Mouse (Mus musculus) midbrain, embryonic 10.5 days (tissue): Measurements from ENCODE around the gene Syne2. TPM values are rescaled to one million over a fixed set of nuclear protein-coding genes. Genes with fewer than 3 reads are reported as not detected.
"Not testable (repeated sequence)": the region's sequence is repeated elsewhere in the genome, so short reads cannot be mapped to it uniquely, and the experiment has no call there.

Source experiments
- DNase-seq: peaks from one replicate; pipeline ENCODE4 v3.0.0-alpha.2; 2017; ENCODE audit warnings: low spot score
- H3K27ac ChIP-seq: fragments of 300-500 bp; sonication (generic); replicated peaks from 2 replicates; pipeline ENCODE4 v1.5.1; 2016; ENCODE audit warnings: mild to moderate bottlenecking
- H3K27me3 ChIP-seq: fragments of 300-500 bp; sonication (generic); 2 replicates; pipeline ENCODE4 v1.6.1; 2016; ENCODE audit warnings: low read depth, mild to moderate bottlenecking; ENCODE audit not compliant: poor library complexity, severe bottlenecking
- H3K36me3 ChIP-seq: fragments of 300-500 bp; sonication (generic); 2 replicates; pipeline ENCODE4 v1.6.1; 2016; ENCODE audit warnings: mild to moderate bottlenecking, moderate library complexity
- H3K4me1 ChIP-seq: fragments of 300-500 bp; sonication (generic); 2 replicates; pipeline ENCODE4 v1.6.1; 2016
- H3K4me3 ChIP-seq: fragments of 300-500 bp; sonication (generic); 2 replicates; pipeline ENCODE4 v1.5.1; 2016; ENCODE audit warnings: mild to moderate bottlenecking, moderate library complexity
- H3K9me3 ChIP-seq: fragments of 300-500 bp; sonication (generic); replicated peaks from 2 replicates; pipeline ENCODE4 v1.6.1; 2016; ENCODE audit warnings: mild to moderate bottlenecking
- WGBS: fragments of 180-500 bp; shearing (Covaris S2); methylation state at CpG from one replicate; pipeline ENCODE4 v1.1.7; 2016; 5-methylcytosine and 5-hydroxymethylcytosine counted together
- microRNA-seq: library from miRNA; unstranded; fragments of <30 nt; microRNA quantifications from one replicate; pipeline ENCODE4, GENCODE M21; 2017
- polyA plus RNA-seq: library from polyadenylated mRNA; unstranded; fragments of >200 nt; fragmentation: Nextera tagmentation; extraction: Ambion mirVana; gene quantifications from 2 replicates; pipeline ENCODE4 v1.2.1, GENCODE M21; 2016

Syne2 gene
- polyA plus RNA-seq, 1 experiment from 2014 or later = 93.1 TPM

GRCm38 (mm10) chr12:76117632-76118153 lies 299.8 kb downstream of the Syne2 start:
- Histone ChIP-seq H3K9me3 (no peaks in the 10 kb centered on the region), H3K27me3 (no peaks in the 10 kb centered on the region), H3K4me3 (no peak overlapping the region), H3K36me3 (no peaks in the 10 kb centered on the region), H3K27ac (no peak overlapping the region), H3K4me1 (peaks cover 10% of the 10 kb centered on the region)
- DNase-seq = peak; percentile 41
- WGBS = 69% methylated on average over 4 of the region's 4 CpGs

GRCm38 (mm10) chr12:76123223-76123622 lies 305.3 kb downstream of the Syne2 start:
- Histone ChIP-seq H3K27ac (no peak overlapping the region), H3K4me3 (no peak overlapping the region), H3K36me3 (no peaks in the 10 kb centered on the region), H3K27me3 (no peaks in the 10 kb centered on the region), H3K9me3 (no peaks in the 10 kb centered on the region), H3K4me1 (peaks cover 1% of the 10 kb centered on the region)
- no peak for DNase-seq
- WGBS = 92% methylated on average over 6 of the region's 6 CpGs

DNA sequence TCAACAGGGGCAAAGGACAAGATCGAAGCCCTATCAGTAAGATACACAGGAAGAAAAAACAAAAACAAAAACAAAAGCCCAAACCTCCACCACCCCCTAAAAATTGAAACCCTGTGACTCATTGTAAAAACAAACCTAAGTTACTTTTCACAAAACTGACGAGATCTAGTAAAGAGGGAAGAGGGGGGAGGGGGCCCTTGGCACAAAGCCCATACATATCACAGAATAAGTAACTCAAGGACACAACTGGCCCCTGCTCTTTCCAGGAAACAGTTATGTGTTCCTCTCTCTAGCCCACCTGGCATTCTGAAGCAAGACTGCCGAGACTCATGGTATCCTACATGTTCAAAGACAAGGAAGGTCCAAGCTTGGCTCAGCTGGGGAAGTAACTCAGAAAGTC lies 310.4 kb downstream of the Syne2 start:
- no peak for DNase-seq
- Histone ChIP-seq H3K4me3 (no peak overlapping the region), H3K9me3 (no peaks in the 10 kb centered on the region), H3K27me3 (no peaks in the 10 kb centered on the region), H3K27ac (no peak overlapping the region), H3K4me1 (peaks cover 4% of the 10 kb centered on the region; the same call in 1 of the 2 replicates), H3K36me3 (no peaks in the 10 kb centered on the region)
- 79% methylated on average over 3 of the region's 3 CpGs for WGBS

DNA sequence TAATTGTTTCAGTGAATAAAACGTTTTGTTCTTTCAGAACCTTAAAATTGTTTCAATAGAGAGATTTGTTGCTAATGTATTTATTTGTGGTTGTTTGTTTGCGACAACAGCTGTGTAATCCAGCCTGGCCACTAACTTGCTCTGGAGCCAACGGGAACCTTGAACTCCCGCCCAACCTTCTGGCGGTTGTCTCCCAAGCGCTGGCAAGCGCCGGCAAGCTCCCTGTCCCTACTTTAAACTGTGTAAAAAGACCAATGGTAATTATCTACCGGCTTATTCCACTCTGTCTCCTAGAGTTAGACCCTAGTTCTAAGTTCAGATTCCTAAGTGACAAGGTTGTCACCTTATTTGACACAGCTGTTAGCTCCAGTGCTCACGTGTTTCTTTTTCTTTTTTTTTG lies 310.9 kb downstream of the Syne2 start:
- H3K27ac ChIP-seq = no peak overlapping the region
- no peaks in the 10 kb centered on the region for H3K36me3 ChIP-seq
- WGBS = 83% methylated on average over 10 of the region's 10 CpGs
- no peaks in the 10 kb centered on the region for H3K9me3 ChIP-seq
- no peak for DNase-seq
- H3K27me3 ChIP-seq = no peaks in the 10 kb centered on the region
- peaks cover 4% of the 10 kb centered on the region; the same call in 1 of the 2 replicates for H3K4me1 ChIP-seq
- H3K4me3 ChIP-seq = no peak overlapping the region

GRCm38 (mm10) chr12:76130281-76130680 lies 312.3 kb downstream of the Syne2 start:
- no peaks in the 10 kb centered on the region for H3K36me3 ChIP-seq
- H3K27ac ChIP-seq = no peak overlapping the region
- H3K4me3 ChIP-seq = no peak overlapping the region
- 21% methylated on average over 4 of the region's 4 CpGs for WGBS
- H3K27me3 ChIP-seq = no peaks in the 10 kb centered on the region
- DNase-seq = peak; percentile 46
- H3K9me3 ChIP-seq = no peaks in the 10 kb centered on the region
- H3K4me1 ChIP-seq = peaks cover 4% of the 10 kb centered on the region; the same call in 1 of the 2 replicates

DNA sequence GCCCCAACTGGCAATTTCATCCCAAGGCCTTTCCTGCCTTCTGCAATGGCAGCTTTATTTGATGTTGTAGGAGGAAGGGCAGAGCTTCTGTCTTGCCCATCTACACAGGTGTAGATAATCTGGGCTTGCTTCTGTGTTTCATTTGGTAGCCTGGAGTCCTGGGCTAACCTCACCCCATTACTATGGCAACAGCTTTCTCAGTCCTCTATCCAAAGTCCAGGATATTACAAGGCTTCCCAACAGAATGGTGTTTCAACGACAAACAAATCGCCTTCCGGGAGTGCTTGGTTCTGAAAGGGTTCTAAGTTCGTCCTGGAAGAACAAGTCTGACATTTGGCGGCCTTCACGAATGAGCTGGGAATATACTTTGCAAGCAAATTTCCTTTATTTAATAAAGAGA lies 313.0 kb downstream of the Syne2 start:
- no peaks in the 10 kb centered on the region for H3K36me3 ChIP-seq
- H3K27ac ChIP-seq = no peak overlapping the region
- H3K27me3 ChIP-seq = no peaks in the 10 kb centered on the region
- no peaks in the 10 kb centered on the region for H3K9me3 ChIP-seq
- H3K4me1 ChIP-seq = peaks cover 4% of the 10 kb centered on the region; the same call in 1 of the 2 replicates
- 89% methylated on average over 6 of the region's 6 CpGs for WGBS
- DNase-seq = no peak
- H3K4me3 ChIP-seq = no peak overlapping the region

GRCm38 (mm10) chr12:76132591-76132990 lies 314.7 kb downstream of the Syne2 start:
- Histone ChIP-seq H3K4me1 (peaks cover 8% of the 10 kb centered on the region), H3K27me3 (no peaks in the 10 kb centered on the region), H3K4me3 (no peak overlapping the region), H3K9me3 (no peaks in the 10 kb centered on the region), H3K36me3 (no peaks in the 10 kb centered on the region), H3K27ac (no peak overlapping the region)
- no peak for DNase-seq
- WGBS = 76% methylated on average over 4 of the region's 4 CpGs

DNA sequence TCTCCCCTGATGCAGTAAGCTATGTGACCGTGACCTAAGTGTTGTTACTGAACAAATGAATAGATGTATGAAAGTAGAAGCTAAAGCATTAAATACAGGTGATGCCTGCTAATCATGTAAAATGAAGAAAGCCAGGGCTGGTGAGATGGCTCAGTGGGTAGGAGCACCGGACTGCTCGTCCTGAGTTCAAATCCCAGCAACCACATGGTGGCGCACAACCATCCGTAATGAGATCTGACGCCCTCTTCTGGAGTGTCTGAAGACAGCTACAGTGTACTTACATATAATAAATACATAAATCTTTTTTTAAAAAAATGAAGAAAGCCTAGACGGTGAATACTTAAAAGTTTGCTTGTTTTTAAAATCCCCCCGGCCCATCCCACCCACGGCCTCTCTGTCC lies 315.1 kb downstream of the Syne2 start:
- not testable (repeated sequence) for H3K4me3 ChIP-seq, H3K36me3 ChIP-seq, H3K27ac ChIP-seq, DNase-seq, H3K27me3 ChIP-seq, H3K9me3 ChIP-seq, H3K4me1 ChIP-seq
- 84% methylated on average over 9 of the region's 9 CpGs for WGBS

- H3K27ac ChIP-seq = no peak overlapping the region
- H3K9me3 ChIP-seq = no peaks in the 10 kb centered on the region
- H3K36me3 ChIP-seq = no peaks in the 10 kb centered on the region
- no peaks in the 10 kb centered on the region for H3K27me3 ChIP-seq
- DNase-seq = no peak
- 43% methylated on average over 6 of the region's 6 CpGs for WGBS
- H3K4me1 ChIP-seq = peaks cover 3% of the 10 kb centered on the region; the same call in 1 of the 2 replicates
- no peak overlapping the region for H3K4me3 ChIP-seq
Measured at GRCm38 (mm10) chr12:76136701-76137100, 318.8 kb downstream of the Syne2 start.

DNA sequence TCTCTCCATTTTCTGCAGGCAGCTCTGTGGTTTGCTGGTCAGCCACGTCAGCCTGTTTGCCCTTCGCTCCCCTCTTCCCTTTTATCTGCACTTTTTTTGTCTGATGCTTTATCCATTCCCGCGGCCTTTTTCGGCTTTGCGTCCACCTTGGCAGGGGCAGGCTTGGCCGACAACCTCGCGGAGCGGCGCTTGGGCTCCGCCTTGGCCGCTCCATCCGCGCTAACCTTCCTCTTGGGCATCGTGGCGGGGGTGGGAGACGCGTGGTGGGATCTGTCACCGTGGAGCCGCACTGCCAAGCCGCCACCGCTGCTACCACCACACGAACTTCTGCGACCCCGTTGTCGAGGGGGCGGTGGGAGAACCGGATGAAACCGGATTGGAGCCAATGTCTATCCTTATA lies 334.5 kb downstream of the Syne2 start:
- Histone ChIP-seq H3K27me3 (peaks cover 14% of the 10 kb centered on the region), H3K4me3 (peak overlapping the region; percentile 53), H3K27ac (peak overlapping the region; percentile 74)
- H3K9me3 ChIP-seq, H3K36me3 ChIP-seq, H3K4me1 ChIP-seq: not testable (repeated sequence)
- DNase-seq = peak; percentile 41
- 15% methylated on average over 30 of the region's 30 CpGs for WGBS

Small RNA genes lying within 50 kb of the gene (microRNA-seq; reads per million reads assigned to microRNA genes)
- 5.4 reads per million, percentile 13 among the genes with 10 or more reads in this experiment for gene Mir5101

Other genes with a start within 250 kb of the Syne2 start
- gene Ppp2r5e, start 221.9 kb upstream of the Syne2 start, polyA plus RNA-seq = 15.0 and 16.2 TPM in 2 replicates
- 10.4 and 12.8 TPM in 2 replicates for gene Wdr89, start 148.6 kb upstream of the Syne2 start, polyA plus RNA-seq
- gene Sgpp1, start 82.4 kb upstream of the Syne2 start, polyA plus RNA-seq = 5.5 and 6.1 TPM in 2 replicates